Mouse (Mus musculus) hindbrain, embryonic 12.5 days (tissue): ENCODE measurements around the gene Dchs2. TPM values are rescaled to one million over a fixed set of nuclear protein-coding genes. Genes with fewer than 3 reads are reported as not detected.
"Not testable (repeated sequence)": the region's sequence is repeated elsewhere in the genome, so short reads cannot be mapped to it uniquely, and the experiment has no call there.

ENCODE experiments used
- ATAC-seq: fragments of 200-750 bp; cut with Nextera tagmentation; 2 replicates; pipeline ENCODE4 v1.8.0; 2017; ENCODE audit warnings: moderate TSS enrichment; ENCODE audit not compliant: low FRiP score
- H3K27ac ChIP-seq: fragments of 300-500 bp; sonication (generic); 2 replicates; pipeline ENCODE4 v1.5.1; 2016; ENCODE audit warnings: mild to moderate bottlenecking
- H3K27me3 ChIP-seq: fragments of 300-500 bp; sonication (generic); 2 replicates; pipeline ENCODE4 v1.6.1; 2016; ENCODE audit warnings: mild to moderate bottlenecking
- H3K36me3 ChIP-seq: fragments of 300-500 bp; sonication (generic); 2 replicates; pipeline ENCODE4 v1.6.1; 2016; ENCODE audit warnings: mild to moderate bottlenecking
- H3K4me1 ChIP-seq: fragments of 300-500 bp; sonication (generic); 2 replicates; pipeline ENCODE4 v1.6.1; 2016
- H3K4me2 ChIP-seq: fragments of 300-500 bp; sonication (generic); replicated peaks from 2 replicates; pipeline ENCODE4 v1.6.1; 2016; ENCODE audit warnings: mild to moderate bottlenecking
- H3K4me3 ChIP-seq: fragments of 300-500 bp; sonication (generic); 2 replicates; pipeline ENCODE4 v1.5.1; 2016; ENCODE audit warnings: mild to moderate bottlenecking
- H3K9ac ChIP-seq: fragments of 300-500 bp; sonication (generic); 2 replicates; pipeline ENCODE4 v1.6.1; 2016; ENCODE audit warnings: mild to moderate bottlenecking, moderate library complexity
- H3K9me3 ChIP-seq: fragments of 300-500 bp; sonication (generic); replicated peaks from 2 replicates; pipeline ENCODE4 v1.6.1; 2016; ENCODE audit warnings: mild to moderate bottlenecking
- WGBS: fragments of 180-500 bp; shearing (Covaris S2); methylation state at CpG from one replicate; pipeline ENCODE4 v1.1.7; 2016; 5-methylcytosine and 5-hydroxymethylcytosine counted together
- polyA plus RNA-seq: library from polyadenylated mRNA; unstranded; fragments of >200 nt; fragmentation: Nextera tagmentation; extraction: Ambion mirVana; gene quantifications from 2 replicates; pipeline ENCODE4 v1.2.1, GENCODE M21; 2016

The Dchs2 gene
- polyA plus RNA-seq, 1 experiment from 2014 or later: 1.3 TPM

GRCm38 (mm10) chr3:83123945-83124344 lies 3.8 kb upstream of the Dchs2 start:
- not testable (repeated sequence) for ATAC-seq, H3K36me3 ChIP-seq, H3K9ac ChIP-seq, H3K4me3 ChIP-seq, H3K9me3 ChIP-seq, H3K4me2 ChIP-seq, H3K27ac ChIP-seq
- 97% methylated on average over 9 of the region's 9 CpGs for WGBS
- Histone ChIP-seq H3K27me3 (peaks cover 38% of the 10 kb centered on the region), H3K4me1 (peaks cover 20% of the 10 kb centered on the region)

GRCm38 (mm10) chr3:83127088-83127725 lies 541 bp upstream of the Dchs2 start:
- peaks cover 57% of the 10 kb centered on the region for H3K27me3 ChIP-seq
- H3K9me3 ChIP-seq: no peaks in the 10 kb centered on the region
- no peak overlapping the region for H3K27ac ChIP-seq
- H3K9ac ChIP-seq: peak overlapping the region; percentile 64
- ATAC-seq: peak; percentile 66
- H3K4me3 ChIP-seq: peak overlapping the region; percentile 56
- under 1% methylated on average over 37 of the region's 37 CpGs for WGBS
- H3K4me1 ChIP-seq: peaks cover 25% of the 10 kb centered on the region
- H3K4me2 ChIP-seq: peak overlapping the region; percentile 98
- no peaks in the 10 kb centered on the region for H3K36me3 ChIP-seq

- Histone ChIP-seq H3K4me2 (peak overlapping the region; percentile 98), H3K27me3 (peaks cover 57% of the 10 kb centered on the region), H3K9ac (peak overlapping the region; percentile 64), H3K36me3 (no peaks in the 10 kb centered on the region), H3K4me3 (peak overlapping the region; percentile 56), H3K4me1 (peaks cover 25% of the 10 kb centered on the region), H3K27ac (no peak overlapping the region), H3K9me3 (no peaks in the 10 kb centered on the region)
- peak; percentile 35; the same call in 1 of the 2 replicates for ATAC-seq
- WGBS: under 1% methylated on average over 43 of the region's 43 CpGs
These were observed 738 bp downstream of the Dchs2 start for GRCm38 (mm10) chr3:83128449-83128922.

GRCm38 (mm10) chr3:83129151-83129550 lies 1.4 kb downstream of the Dchs2 start:
- Histone ChIP-seq H3K9ac (peak overlapping the region; percentile 64; the same call in 1 of the 2 replicates), H3K27me3 (peaks cover 57% of the 10 kb centered on the region), H3K4me2 (peak overlapping the region; percentile 98), H3K36me3 (no peaks in the 10 kb centered on the region), H3K4me1 (peaks cover 25% of the 10 kb centered on the region), H3K27ac (no peak overlapping the region), H3K9me3 (no peaks in the 10 kb centered on the region), H3K4me3 (peak overlapping the region; percentile 56)
- WGBS: 5% methylated on average over 22 of the region's 22 CpGs
- ATAC-seq: peak; percentile 24; the same call in 1 of the 2 replicates

GRCm38 (mm10) chr3:83136413-83136812 lies 8.7 kb downstream of the Dchs2 start:
- H3K4me1 ChIP-seq: no peaks in the 10 kb centered on the region
- H3K9me3 ChIP-seq: no peaks in the 10 kb centered on the region
- H3K27me3 ChIP-seq: no peaks in the 10 kb centered on the region
- H3K9ac ChIP-seq: no peak overlapping the region
- no peak overlapping the region for H3K4me3 ChIP-seq
- no peak overlapping the region for H3K27ac ChIP-seq
- no peaks in the 10 kb centered on the region for H3K36me3 ChIP-seq
- H3K4me2 ChIP-seq: 0 out of 2 replicates have a peak overlapping the region, but pooled peaks have one; percentile 6
- WGBS: 56% methylated on average over 7 of the region's 7 CpGs
- no peak for ATAC-seq

- ATAC-seq: no peak
- Histone ChIP-seq H3K4me3 (no peak overlapping the region), H3K9me3 (no peaks in the 10 kb centered on the region), H3K9ac (no peak overlapping the region), H3K27me3 (no peaks in the 10 kb centered on the region), H3K4me1 (no peaks in the 10 kb centered on the region), H3K4me2 (no peak overlapping the region), H3K27ac (no peak overlapping the region), H3K36me3 (no peaks in the 10 kb centered on the region)
- 81% methylated on average over 2 of the region's 2 CpGs for WGBS
These were observed 11.1 kb downstream of the Dchs2 start for GRCm38 (mm10) chr3:83138820-83139219.

GRCm38 (mm10) chr3:83145610-83146009 lies 17.9 kb downstream of the Dchs2 start:
- Histone ChIP-seq H3K4me3 (no peak overlapping the region), H3K27ac (no peak overlapping the region), H3K36me3 (no peaks in the 10 kb centered on the region), H3K9ac (no peak overlapping the region), H3K4me1 (peaks cover 3% of the 10 kb centered on the region), H3K27me3 (no peaks in the 10 kb centered on the region), H3K4me2 (no peak overlapping the region), H3K9me3 (no peaks in the 10 kb centered on the region)
- no peak for ATAC-seq
- WGBS: 63% methylated on average over 3 of the region's 3 CpGs

- Histone ChIP-seq H3K9ac (no peak overlapping the region), H3K4me2 (no peak overlapping the region), H3K27me3 (no peaks in the 10 kb centered on the region), H3K4me3 (no peak overlapping the region), H3K9me3 (no peaks in the 10 kb centered on the region), H3K27ac (no peak overlapping the region; the same call in 1 of the 2 replicates), H3K4me1 (peaks cover 3% of the 10 kb centered on the region), H3K36me3 (no peaks in the 10 kb centered on the region)
- no peak for ATAC-seq
- WGBS: 71% methylated on average over 6 of the region's 6 CpGs
These were observed 19.7 kb downstream of the Dchs2 start for GRCm38 (mm10) chr3:83147273-83148054.

GRCm38 (mm10) chr3:83148055-83148447 lies 20.3 kb downstream of the Dchs2 start:
- Histone ChIP-seq H3K4me2 (no peak overlapping the region), H3K9ac (no peak overlapping the region), H3K27ac (no peak overlapping the region), H3K36me3 (no peaks in the 10 kb centered on the region), H3K9me3 (no peaks in the 10 kb centered on the region), H3K4me3 (no peak overlapping the region), H3K27me3 (no peaks in the 10 kb centered on the region), H3K4me1 (peaks cover 3% of the 10 kb centered on the region)
- 25% methylated on average over 4 of the region's 4 CpGs for WGBS
- ATAC-seq: no peak

- no peak overlapping the region for H3K9ac ChIP-seq
- no peaks in the 10 kb centered on the region for H3K36me3 ChIP-seq
- H3K9me3 ChIP-seq: no peaks in the 10 kb centered on the region
- ATAC-seq: no peak
- WGBS: 75% methylated on average over 3 of the region's 3 CpGs
- peaks cover 3% of the 10 kb centered on the region for H3K4me1 ChIP-seq
- no peaks in the 10 kb centered on the region for H3K27me3 ChIP-seq
- no peak overlapping the region for H3K4me2 ChIP-seq
- H3K27ac ChIP-seq: no peak overlapping the region
- H3K4me3 ChIP-seq: no peak overlapping the region
These were observed 20.8 kb downstream of the Dchs2 start for GRCm38 (mm10) chr3:83148508-83148907.

GRCm38 (mm10) chr3:83155600-83155999 lies 27.9 kb downstream of the Dchs2 start:
- H3K9ac ChIP-seq: no peak overlapping the region
- no peaks in the 10 kb centered on the region for H3K36me3 ChIP-seq
- H3K27ac ChIP-seq: no peak overlapping the region
- H3K4me2 ChIP-seq: no peak overlapping the region
- WGBS: 43% methylated on average over 4 of the region's 4 CpGs
- no peak for ATAC-seq
- H3K4me1 ChIP-seq: peaks cover 7% of the 10 kb centered on the region
- no peaks in the 10 kb centered on the region for H3K27me3 ChIP-seq
- no peak overlapping the region for H3K4me3 ChIP-seq
- H3K9me3 ChIP-seq: no peaks in the 10 kb centered on the region

GRCm38 (mm10) chr3:83156165-83156564 lies 28.4 kb downstream of the Dchs2 start:
- no peaks in the 10 kb centered on the region for H3K27me3 ChIP-seq
- ATAC-seq: no peak
- WGBS: 78% methylated on average over 4 of the region's 4 CpGs

More at GRCm38 (mm10) chr3:83156165-83156564, 28.4 kb downstream of the Dchs2 start:
- Histone ChIP-seq H3K9me3 (no peaks in the 10 kb centered on the region), H3K4me2 (no peak overlapping the region), H3K9ac (no peak overlapping the region), H3K4me3 (no peak overlapping the region), H3K27ac (no peak overlapping the region), H3K4me1 (peaks cover 7% of the 10 kb centered on the region), H3K36me3 (no peaks in the 10 kb centered on the region)
